Mouse (Mus musculus): ENCODE results near the gene 9130230L23Rik.

DNA sequence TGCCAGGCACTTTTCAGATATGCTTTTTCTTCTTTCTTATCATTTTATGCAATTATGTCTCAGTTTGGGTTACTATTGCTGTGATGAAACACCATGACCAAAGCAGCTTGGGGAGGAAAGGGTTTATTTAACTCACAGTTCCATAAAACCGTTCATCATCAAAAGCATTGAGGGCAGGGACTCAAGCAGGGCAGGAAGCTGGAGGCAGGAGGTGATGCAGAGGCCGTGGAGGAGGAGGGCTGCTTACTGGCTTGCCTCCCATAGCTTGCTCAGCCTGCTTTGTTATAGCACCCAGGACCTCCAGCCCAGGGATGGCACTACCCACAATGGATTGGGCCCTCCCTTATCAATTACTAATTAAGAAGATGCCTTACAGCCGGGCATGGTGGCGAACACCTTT, 62.9 kb downstream of the 9130230L23Rik start:
- no peak for TF ChIP-seq CTCF (IDR thresholded peaks at IDR 0.05; ENCODE audit: borderline replicate concordance, insufficient read depth, low read length)
- TF ChIP-seq POLR2A (IDR thresholded peaks at IDR 0.05; ENCODE audit: low read depth, low read length) = no peak

Measured in embryonic fibroblast, embryonic 13.5 days (primary cell).